Mouse (Mus musculus) natural killer cell, adult 2 months (primary cell): ENCODE results near the gene Myo5a.

Experiments
- DNase-seq, 2 experiments: peaks; one replicate each; pipeline ENCODE4 v3.0.0; 2022; ENCODE audit warnings: low spot score in 2 of 2

Myo5a gene

GRCm38 (mm10) chr9:75201506-75201905 is 130.7 kb downstream of the Myo5a start:
- no peak for DNase-seq

- DNase-seq, result no peak
Observed at GRCm38 (mm10) chr9:75202036-75202435, 131.2 kb downstream of the Myo5a start.

- DNase-seq, result no peak
Observed at GRCm38 (mm10) chr9:75209246-75209645, 138.4 kb downstream of the Myo5a start.

DNA sequence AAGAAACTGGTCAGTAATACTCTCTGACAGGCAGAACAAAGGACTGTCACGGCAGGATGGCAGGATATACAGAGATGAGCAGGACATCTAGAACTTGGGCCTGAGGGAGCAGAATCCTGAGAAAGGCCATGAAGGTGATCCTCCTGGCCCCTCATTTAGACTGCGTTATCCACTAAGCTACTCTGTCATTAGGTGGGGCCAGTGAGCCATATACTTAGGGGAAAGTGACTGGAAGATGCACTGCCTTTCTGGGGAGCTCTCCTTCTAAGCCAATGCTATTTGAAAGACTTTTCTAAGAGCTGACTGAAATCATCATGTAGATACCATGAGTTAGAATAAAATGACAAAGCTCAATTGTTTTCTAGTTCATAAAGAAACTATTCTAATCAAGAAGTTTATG is 139.5 kb downstream of the Myo5a start:
- no peak for DNase-seq

GRCm38 (mm10) chr9:75214743-75215413 is 144.1 kb downstream of the Myo5a start:
- DNase-seq, result no peak

DNA sequence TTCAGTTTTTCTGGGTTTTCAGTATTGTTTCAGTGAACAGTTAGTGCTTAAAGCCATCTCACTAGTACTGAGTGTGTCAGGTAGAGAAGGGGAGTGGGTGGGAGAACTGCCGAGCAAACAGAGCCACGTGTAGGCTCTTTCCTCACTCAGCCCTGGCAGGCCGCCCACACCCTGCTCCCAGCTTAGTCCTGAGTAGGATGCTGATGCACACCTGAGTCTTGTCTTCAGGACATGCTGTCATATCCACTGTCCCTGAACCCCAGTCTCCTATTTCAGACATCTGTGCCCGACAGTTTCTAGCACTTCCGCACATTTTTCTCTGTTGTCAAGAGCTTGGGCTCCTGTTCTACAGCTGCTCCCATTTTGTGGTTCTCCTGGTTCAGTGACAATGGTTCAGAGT is 149.1 kb downstream of the Myo5a start:
- no peak for DNase-seq

GRCm38 (mm10) chr9:75221420-75222287 is 150.8 kb downstream of the Myo5a start:
- DNase-seq, result peak; percentile 21 to 44

DNA sequence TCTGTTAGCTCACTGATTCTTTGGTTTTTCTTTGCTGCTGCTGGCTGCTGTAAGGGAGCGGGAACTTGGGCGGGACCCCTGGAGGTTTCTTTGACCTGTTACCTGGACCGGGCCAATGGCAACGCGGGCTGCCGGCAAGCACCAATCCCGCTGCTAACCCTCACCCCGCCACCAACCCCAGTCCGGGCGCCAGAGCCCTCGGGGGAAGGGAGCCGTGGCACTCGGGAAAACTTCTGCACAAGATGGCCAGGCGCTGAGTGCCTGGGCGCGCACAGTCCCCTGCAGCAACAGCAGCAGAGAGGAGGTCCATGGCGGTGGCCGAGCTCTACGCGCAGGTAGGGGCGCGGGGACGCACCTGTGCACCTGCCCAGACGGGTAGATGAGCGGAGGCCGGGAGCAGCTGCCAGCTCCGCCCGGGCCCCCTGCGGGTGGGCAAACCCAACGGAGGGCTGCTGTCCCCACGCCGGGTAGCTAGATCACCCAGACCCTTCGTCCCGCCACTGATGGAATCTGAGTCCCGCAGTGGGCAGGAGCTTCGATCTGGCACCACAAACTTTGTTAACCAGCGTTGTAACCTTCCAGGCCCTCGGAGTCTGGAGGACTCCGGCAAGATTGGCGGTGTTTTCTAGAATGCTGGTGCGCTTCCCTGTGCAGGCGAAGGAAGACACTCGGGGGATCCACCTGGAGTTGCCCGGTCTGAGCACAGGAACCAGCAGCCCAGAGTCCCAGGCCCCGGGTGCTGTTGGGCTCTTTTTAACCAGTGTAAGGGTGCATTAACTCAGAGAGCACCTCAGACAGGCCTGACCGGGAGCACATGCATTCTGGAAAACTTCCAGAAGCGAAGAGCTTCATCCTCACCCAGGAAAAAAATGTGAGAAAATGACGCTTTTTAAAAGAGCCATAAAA is 161.3 kb downstream of the Myo5a start, which contains the start of gene Myo5c:
Gene Myo5c (plus strand): TSS at position 180 of the 906 bp plus-strand sequence.
- no peak for DNase-seq

GRCm38 (mm10) chr9:75232860-75233259 is 162.0 kb downstream of the Myo5a start:
- DNase-seq, result no peak

DNA sequence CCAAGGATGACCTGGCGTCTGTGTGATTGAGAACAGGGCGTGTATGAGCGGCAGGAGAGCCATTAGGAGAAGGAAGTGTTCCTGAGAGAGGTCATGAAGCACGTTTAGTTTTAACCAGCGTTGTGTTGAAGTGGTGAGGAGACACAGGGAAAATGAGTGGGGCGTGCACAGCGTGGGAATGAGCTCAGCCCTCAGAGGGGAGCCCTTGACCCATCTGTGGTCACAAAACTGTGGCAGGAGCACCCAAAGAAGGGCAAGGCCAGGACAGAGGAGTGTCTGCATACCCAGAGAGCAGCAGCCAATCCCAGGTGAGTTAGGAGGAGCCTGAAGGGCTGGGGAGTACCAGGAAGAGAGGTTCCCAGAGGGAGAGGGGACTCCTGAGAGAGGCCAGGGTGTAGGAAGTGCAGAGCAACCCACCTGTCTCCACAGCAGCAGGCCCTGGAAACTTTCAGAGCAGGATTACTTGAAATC is 163.5 kb downstream of the Myo5a start:
- no peak for DNase-seq

GRCm38 (mm10) chr9:75234983-75235627 is 164.3 kb downstream of the Myo5a start:
- no peak for DNase-seq

DNA sequence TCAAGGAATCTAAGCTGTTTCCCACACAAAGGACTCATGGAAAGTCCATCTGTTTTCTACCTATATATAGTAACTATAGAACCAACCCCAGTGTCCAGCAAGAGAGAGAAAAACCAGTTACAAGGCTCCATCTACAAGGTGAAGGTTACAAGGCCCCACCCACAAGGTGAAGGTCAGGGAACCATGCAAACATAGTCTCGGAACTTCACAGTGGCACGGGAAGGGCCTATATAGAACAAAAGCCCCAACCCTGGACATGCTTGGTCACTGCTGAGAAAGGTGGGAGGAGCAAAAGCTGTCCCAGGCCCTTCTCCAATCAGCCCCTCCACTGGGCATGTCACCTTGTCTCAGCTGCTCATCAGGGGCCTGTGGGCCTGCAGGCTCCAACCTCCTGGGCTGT is 164.9 kb downstream of the Myo5a start:
- DNase-seq, result no peak

- DNase-seq, result no peak
Observed at GRCm38 (mm10) chr9:75236416-75237308, 165.8 kb downstream of the Myo5a start.

DNA sequence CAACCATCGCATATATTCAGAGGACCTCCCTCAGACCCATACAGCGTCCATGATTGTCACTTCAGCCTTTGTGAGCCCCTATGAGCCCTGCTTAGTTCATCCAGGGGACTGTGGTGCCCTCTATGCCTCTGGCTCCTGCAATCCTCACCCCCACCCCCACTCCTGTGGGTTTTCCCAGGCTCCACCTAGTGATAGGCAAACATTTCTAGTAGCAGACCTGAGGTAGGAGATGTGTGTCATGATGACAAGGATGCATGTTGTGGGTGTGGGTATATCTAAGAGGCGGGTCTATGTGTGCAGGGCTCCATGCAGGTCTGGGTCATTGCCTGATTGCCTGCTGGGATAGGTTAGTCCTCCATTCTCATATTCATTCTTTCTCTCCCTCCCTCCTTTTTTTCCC is 167.4 kb downstream of the Myo5a start:
- DNase-seq, result no peak

- DNase-seq, result no peak
Observed at GRCm38 (mm10) chr9:75243052-75243451, 172.2 kb downstream of the Myo5a start.

DNA sequence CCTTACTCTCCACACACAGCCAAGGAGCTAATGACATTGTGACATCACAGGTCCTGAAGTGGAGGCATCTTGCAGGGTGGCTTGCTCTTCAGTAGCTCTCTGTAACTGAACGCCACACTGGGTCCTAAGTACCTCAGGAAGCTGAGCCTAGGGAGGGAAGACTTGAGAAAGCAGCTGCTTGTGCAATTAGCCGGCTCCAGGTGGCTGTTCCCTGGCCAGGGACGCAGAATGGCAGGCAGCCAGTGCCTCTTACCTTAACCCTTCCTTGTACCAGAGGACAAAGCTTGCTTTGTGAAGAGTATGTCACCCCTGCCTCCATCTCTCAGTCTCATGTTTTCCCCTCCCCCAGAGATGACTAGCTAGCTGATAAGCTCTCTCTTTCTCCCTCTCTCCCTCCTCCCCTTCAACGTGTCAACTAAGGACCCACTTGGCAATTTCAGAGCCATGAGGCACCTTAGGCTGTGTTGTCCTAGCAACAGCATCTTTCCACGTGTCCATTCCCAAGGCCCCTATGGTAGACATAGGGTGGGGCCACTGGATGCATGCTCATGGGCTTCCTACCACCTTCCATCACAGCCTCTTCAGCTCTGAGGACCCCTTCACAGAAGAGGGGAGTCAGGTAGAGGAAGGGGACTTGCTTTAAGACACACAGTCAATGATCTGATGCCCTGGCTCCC is 173.1 kb downstream of the Myo5a start:
- no peak for DNase-seq

- DNase-seq, result no peak
Observed at GRCm38 (mm10) chr9:75244527-75244926, 173.7 kb downstream of the Myo5a start.

GRCm38 (mm10) chr9:75246080-75246930 is 175.5 kb downstream of the Myo5a start:
- DNase-seq, result no peak

DNA sequence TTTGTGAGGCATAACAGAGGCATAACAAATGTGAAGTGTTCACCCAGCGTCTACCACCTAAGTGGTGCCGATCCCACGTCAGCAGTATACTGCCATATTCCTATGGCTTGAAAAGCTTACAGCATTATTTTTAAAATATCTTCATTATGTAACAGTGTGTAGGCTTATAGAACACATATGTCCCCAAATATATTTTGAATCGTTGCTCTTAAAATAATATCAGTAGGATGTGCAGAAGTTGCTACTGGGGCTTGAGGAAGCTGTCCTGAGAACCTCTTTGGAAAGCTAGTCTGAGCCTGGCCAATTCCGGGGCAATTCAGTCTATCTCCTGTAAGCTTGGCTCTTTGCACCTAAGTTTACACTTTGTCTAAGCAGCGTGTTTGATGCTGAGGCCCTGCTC is 177.1 kb downstream of the Myo5a start:
- DNase-seq, result no peak
